Mouse (Mus musculus): ENCODE data around the gene Tmem170b. TPM values are rescaled to one million over a fixed set of nuclear protein-coding genes. Genes with fewer than 3 reads are reported as not detected.
A peak's percentile ranks its signal among the peaks of the same experiment; 100 is the strongest.

Gene Tmem170b
- polyA plus RNA-seq, 1 experiment, result 21.9 TPM

DNA sequence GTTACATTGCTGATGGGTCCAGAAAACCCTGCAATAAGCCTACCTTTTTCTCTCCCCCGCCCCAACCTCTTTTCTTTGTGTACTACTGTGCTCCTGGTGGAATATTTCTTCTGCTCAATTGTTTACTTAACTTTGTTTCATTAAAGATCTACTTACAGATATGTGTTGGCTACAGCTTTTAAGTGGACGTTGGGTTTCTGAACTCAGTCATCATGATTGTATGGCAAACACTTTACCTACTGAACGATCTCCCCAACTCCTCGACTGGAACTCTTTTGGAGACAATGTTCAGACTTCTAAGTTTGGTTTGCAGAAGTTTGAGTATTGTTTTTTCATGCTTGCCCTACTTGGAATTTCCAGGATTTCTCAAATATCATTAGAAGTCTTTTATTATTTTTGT lies 24.6 kb upstream of the Tmem170b start:
- H3K4me3 ChIP-seq (ENCODE audit: insufficient read depth, low read length), result no peak overlapping the region
- H3K27ac ChIP-seq (ENCODE audit: insufficient read depth, low read length), result no peak overlapping the region
- H3K4me1 ChIP-seq (ENCODE audit: control insufficient read depth, insufficient read depth, low read length), result no peaks in the 10 kb centered on the region
- no peak for TF ChIP-seq CTCF (IDR thresholded peaks at IDR 0.05; ENCODE audit: extremely low read depth, insufficient read depth, low read length)
- no peak for TF ChIP-seq POLR2A (IDR thresholded peaks at IDR 0.05; ENCODE audit: extremely low read depth, insufficient read depth, low read length)

DNA sequence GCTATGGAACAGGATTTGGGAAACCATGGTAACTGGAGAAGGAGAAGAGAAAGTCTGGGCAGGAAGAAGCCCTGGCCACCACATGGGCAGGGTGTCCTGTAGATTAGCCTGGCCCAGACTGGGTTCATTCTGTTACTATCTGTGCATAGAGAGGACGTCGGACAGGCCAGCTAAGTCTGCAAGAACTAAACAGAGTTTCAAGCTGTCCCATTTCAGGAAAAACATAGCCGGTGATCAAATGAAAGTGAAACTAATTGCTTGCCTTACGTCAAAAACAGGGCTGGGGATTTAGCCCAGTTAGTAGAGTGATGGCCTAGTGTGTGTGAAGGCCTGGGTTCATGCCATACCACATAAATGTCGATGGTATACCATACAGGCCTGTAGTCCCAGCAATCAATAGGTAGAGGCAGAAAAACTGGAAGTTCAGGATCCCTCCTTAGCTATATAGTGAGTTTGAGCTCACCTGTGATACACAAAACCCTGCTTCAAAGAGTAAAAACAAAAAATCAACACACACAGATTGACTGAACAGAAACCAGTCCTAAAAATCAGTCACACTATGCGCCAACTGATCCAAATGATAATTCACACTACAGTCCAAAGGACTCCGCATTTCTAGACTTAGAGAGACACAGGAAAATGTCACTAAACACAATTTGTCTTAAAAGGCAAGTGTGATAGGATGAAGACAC lies 21.9 kb upstream of the Tmem170b start:
- Histone ChIP-seq H3K4me3 (ENCODE audit: insufficient read depth, low read length) (no peak overlapping the region), H3K4me1 (ENCODE audit: control insufficient read depth, insufficient read depth, low read length) (no peaks in the 10 kb centered on the region), H3K27ac (ENCODE audit: insufficient read depth, low read length) (no peak overlapping the region)
- TF ChIP-seq CTCF (IDR thresholded peaks at IDR 0.05; ENCODE audit: extremely low read depth, insufficient read depth, low read length) (no peak), POLR2A (IDR thresholded peaks at IDR 0.05; ENCODE audit: extremely low read depth, insufficient read depth, low read length) (no peak)

DNA sequence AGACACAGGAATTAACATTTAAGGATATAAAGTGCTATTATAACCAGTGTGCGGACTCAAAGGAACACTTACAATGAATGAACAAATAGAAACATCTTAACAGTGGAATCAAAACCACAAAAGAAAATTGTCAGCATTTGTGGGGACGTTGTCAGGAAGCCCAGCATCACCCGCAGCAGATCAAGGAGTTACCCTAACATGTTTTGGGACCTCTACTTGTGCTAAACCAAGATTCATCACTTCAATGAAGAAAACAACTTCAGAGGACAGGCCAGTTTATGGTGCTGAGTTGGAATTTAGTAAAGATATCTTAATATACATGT lies 21.4 kb upstream of the Tmem170b start:
- TF ChIP-seq POLR2A (IDR thresholded peaks at IDR 0.05; ENCODE audit: extremely low read depth, insufficient read depth, low read length), result no peak
- no peaks in the 10 kb centered on the region for H3K4me1 ChIP-seq (ENCODE audit: control insufficient read depth, insufficient read depth, low read length)
- no peak overlapping the region for H3K4me3 ChIP-seq (ENCODE audit: insufficient read depth, low read length)
- no peak overlapping the region for H3K27ac ChIP-seq (ENCODE audit: insufficient read depth, low read length)

DNA sequence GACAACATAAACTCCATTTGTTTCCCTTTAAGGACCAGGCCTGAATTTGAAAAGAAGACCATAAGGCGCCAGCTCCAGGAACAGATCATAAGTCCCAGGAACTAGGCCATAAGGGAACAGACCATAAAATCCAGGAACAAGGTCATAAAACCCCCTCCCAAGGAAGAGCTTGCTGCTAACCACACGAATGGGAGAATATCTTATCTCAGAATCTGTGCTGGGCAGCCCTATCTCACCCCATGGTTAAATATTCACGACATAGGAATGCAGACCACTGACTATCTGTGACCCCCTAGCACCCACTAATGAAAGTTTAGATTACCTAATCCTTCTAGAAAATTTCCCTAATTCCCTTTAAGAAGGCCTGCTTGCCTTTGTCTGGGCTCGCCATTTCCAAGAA lies 20.8 kb upstream of the Tmem170b start:
- Histone ChIP-seq H3K4me1 (ENCODE audit: control insufficient read depth, insufficient read depth, low read length) (no peaks in the 10 kb centered on the region), H3K27ac (ENCODE audit: insufficient read depth, low read length) (no peak overlapping the region), H3K4me3 (ENCODE audit: insufficient read depth, low read length) (no peak overlapping the region)
- no peak for TF ChIP-seq POLR2A (IDR thresholded peaks at IDR 0.05; ENCODE audit: extremely low read depth, insufficient read depth, low read length)

DNA sequence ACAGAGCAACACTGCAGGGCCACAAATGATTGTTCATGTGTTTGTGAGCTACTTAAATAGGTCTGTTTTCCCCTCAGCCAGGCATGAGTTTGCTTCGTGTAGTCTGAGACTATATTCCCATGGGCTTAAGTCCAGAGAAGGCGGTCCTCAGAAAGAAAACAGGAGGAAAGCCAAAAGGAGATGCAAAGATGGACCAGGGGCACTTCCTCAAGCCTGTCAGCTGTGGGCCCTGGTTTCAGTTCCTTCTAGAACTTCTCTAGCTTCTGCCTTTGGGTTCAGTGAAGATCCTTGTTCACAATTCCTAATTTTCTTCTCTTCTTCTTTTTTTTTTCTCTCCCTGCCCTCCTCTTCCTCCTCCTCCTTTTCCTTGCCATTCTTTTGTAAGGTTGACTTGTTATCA lies 9.0 kb upstream of the Tmem170b start:
- Histone ChIP-seq H3K4me1 (ENCODE audit: control insufficient read depth, insufficient read depth, low read length) (no peaks in the 10 kb centered on the region), H3K27ac (ENCODE audit: insufficient read depth, low read length) (no peak overlapping the region), H3K4me3 (ENCODE audit: insufficient read depth, low read length) (no peak overlapping the region)
- no peak for TF ChIP-seq POLR2A (IDR thresholded peaks at IDR 0.05; ENCODE audit: extremely low read depth, insufficient read depth, low read length)
- TF ChIP-seq CTCF (IDR thresholded peaks at IDR 0.05; ENCODE audit: extremely low read depth, insufficient read depth, low read length), result no peak

DNA sequence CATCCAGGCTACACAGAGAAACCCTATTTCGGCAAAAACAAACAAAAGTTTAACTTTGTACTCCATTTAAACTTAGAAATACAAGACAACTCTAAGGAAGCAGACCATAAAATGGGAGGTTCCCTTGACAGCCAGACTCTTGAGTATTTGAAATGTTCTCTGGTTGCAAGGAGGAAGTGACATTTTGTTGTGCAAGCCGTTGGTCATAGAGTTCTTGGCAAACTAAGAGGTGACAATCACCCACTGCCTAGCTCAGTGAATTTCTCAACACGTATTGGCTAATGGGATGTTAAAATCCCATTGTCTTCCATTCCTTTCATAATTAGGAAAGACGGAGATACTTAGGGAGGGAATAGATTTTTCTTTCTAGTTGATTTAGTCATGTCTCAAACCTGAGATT lies 5.7 kb upstream of the Tmem170b start:
- H3K27ac ChIP-seq (ENCODE audit: insufficient read depth, low read length), result peak overlapping the region; percentile 46; the same call in 1 of the 2 replicates
- H3K4me3 ChIP-seq (ENCODE audit: insufficient read depth, low read length), result no peak overlapping the region
- TF ChIP-seq CTCF (IDR thresholded peaks at IDR 0.05; ENCODE audit: extremely low read depth, insufficient read depth, low read length), result no peak
- H3K4me1 ChIP-seq (ENCODE audit: control insufficient read depth, insufficient read depth, low read length), result no peaks in the 10 kb centered on the region

DNA sequence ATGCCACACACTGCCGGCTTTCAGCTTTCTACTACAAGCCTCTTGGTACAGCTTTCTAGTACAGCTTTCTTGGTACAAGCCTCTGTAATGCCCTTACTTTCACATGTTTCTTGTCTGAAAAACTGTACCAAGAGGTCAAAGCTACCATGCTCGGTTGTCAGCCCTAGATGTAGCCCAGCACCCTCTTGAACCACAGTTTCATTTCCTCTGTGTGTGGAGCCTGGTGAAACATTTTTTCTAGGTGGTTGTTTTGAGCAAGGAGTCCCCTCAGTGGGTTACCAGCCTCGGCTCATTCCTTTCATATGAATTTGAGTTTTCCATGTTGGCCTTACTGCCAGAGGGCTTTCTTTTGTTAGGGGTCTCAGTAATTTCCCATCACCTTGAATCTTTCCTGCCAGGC lies 4.7 kb upstream of the Tmem170b start:
- Histone ChIP-seq H3K4me3 (ENCODE audit: insufficient read depth, low read length) (no peak overlapping the region), H3K4me1 (ENCODE audit: control insufficient read depth, insufficient read depth, low read length) (no peaks in the 10 kb centered on the region), H3K27ac (ENCODE audit: insufficient read depth, low read length) (no peak overlapping the region)
- no peak for TF ChIP-seq POLR2A (IDR thresholded peaks at IDR 0.05; ENCODE audit: extremely low read depth, insufficient read depth, low read length)
- no peak for TF ChIP-seq CTCF (IDR thresholded peaks at IDR 0.05; ENCODE audit: extremely low read depth, insufficient read depth, low read length)

DNA sequence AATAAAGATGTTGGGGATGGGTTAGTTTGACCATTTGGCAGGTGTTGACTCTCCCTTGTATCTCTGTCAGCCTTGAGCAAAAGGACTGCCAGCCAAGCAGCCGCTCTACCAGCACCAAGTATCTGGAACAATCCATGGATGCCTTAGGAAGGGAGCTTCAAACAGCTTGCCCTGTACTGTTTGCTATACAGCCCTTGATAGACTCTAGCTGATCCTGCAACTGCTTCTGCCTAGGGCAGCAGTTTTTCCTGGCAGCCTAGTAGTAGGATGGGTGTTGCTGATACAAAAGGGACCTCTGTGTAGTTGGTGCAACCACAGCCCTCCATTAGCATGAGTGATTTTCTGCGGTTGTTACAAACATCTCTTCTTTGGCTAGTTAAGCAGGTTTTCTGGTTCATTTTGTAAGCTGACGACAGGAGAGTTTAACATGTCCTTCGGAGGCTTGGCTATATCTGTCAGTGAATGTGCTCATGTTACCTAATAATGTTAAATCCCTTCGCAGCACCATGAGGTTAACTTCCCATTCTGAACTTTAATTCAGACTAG lies 1.7 kb upstream of the Tmem170b start:
- Histone ChIP-seq H3K4me3 (ENCODE audit: insufficient read depth, low read length) (no peak overlapping the region), H3K27ac (ENCODE audit: insufficient read depth, low read length) (no peak overlapping the region), H3K4me1 (ENCODE audit: control insufficient read depth, insufficient read depth, low read length) (peaks cover 5% of the 10 kb centered on the region)
- TF ChIP-seq POLR2A (IDR thresholded peaks at IDR 0.05; ENCODE audit: extremely low read depth, insufficient read depth, low read length), result no peak
- TF ChIP-seq CTCF (IDR thresholded peaks at IDR 0.05; ENCODE audit: extremely low read depth, insufficient read depth, low read length), result no peak

DNA sequence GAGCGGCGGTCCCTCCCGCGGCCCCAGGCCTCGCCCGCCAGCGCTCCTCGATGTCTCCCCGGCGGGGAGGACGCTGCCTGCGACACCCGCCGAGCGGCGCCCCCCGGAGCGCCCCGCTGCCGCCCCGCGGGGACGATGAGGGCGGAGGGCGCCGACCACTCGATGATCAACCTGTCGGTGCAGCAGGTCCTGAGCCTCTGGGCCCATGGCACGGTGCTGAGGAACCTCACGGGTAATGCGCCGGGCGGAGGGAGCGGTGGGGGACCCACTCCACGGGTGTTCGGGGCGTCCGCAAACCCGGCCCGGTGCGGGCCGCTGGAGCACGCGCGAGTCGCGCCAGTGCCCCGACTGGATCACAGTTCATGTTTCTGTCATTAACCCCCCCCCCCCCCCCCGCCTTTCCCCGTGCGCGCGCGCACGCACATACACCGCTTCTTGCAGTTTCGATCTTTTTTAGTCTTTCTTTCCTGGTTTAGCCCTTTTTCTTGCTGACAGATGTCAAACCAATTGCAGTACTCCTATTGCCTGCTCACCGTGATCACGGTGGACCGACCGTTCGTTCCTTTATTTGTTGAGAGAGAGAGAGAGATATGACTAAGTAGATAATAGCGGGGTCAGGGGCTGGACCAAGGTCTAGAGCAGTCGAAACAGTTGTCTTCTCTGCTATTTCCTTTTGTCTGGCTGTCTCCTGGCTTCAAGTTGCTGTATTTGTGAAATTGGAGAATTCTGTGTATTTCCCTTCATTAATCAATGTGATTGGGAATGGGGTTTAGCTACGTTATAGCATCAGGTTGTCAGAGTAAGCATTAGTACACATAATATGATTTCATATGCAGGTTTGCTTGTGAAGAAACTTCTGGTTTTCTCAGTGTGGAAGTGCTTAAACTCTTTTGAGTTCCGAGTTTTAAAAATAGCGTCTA lies 634 bp downstream of the Tmem170b start:
- Histone ChIP-seq H3K4me1 (ENCODE audit: control insufficient read depth, insufficient read depth, low read length) (peaks cover 5% of the 10 kb centered on the region), H3K27ac (ENCODE audit: insufficient read depth, low read length) (peak overlapping the region; percentile 98), H3K4me3 (ENCODE audit: insufficient read depth, low read length) (peak overlapping the region; percentile 56)
- no peak for TF ChIP-seq POLR2A (IDR thresholded peaks at IDR 0.05; ENCODE audit: extremely low read depth, insufficient read depth, low read length)
- TF ChIP-seq CTCF (IDR thresholded peaks at IDR 0.05; ENCODE audit: extremely low read depth, insufficient read depth, low read length), result no peak

DNA sequence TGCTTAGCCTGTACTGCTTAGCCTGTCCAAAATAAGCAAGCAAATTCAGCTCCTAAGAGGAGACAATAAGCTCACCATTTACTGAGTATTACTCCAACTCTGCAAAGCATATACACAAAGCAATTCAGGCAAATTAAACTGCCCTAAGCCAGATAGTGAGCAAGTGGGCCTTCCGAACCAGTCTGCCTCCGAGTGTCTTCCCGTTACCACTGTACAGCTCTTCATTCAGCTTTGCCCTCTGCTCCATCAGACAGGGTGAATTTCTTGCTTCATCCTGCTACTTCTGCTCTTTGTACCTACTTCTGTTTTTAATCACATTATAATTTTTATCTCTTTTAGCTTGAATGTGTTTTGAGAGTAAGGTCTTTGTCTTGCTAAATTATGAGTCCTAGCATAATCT lies 1.9 kb downstream of the Tmem170b start:
- peak overlapping the region; percentile 56 for H3K4me3 ChIP-seq (ENCODE audit: insufficient read depth, low read length)
- 0 out of 2 replicates have a peak overlapping the region, but pooled peaks have one; percentile 2 for H3K27ac ChIP-seq (ENCODE audit: insufficient read depth, low read length)
- H3K4me1 ChIP-seq (ENCODE audit: control insufficient read depth, insufficient read depth, low read length), result peaks cover 5% of the 10 kb centered on the region
- TF ChIP-seq POLR2A (IDR thresholded peaks at IDR 0.05; ENCODE audit: extremely low read depth, insufficient read depth, low read length) (no peak), CTCF (IDR thresholded peaks at IDR 0.05; ENCODE audit: extremely low read depth, insufficient read depth, low read length) (no peak)
